Mouse (Mus musculus): ENCODE data around the gene Tango6. TPM values are rescaled to one million over a fixed set of nuclear protein-coding genes. Genes with fewer than 3 reads are reported as not detected.

Tango6 gene
- total RNA-seq, 2 experiments from 2014 or later = 9.3 to 9.4 TPM

GRCm38 (mm10) chr8:106697748-106698248, 14.9 kb downstream of the Tango6 start:
- intact Hi-C loops (cut with DNase I) = loop anchor here (2.0 to 5.0 kb wide), 2 partner anchors 190 to 307 kb away; no protein-coding TSS in a partner anchor
- peak; percentile 51 to 65 for DNase-seq

GRCm38 (mm10) chr8:106699588-106699987, 16.7 kb downstream of the Tango6 start:
- peak; percentile 84 to 88 for DNase-seq
- intact Hi-C loops (cut with DNase I) = loop anchor here (2.0 to 5.0 kb wide), 2 partner anchors 188 to 305 kb away; no protein-coding TSS in a partner anchor

- intact Hi-C loops (cut with DNase I) = loop anchor here (2.0 kb wide), 1 partner anchor 15 kb away; no protein-coding TSS in a partner anchor
- DNase-seq = no peak
These were observed 17.3 kb downstream of the Tango6 start for GRCm38 (mm10) chr8:106700131-106700530.

DNA sequence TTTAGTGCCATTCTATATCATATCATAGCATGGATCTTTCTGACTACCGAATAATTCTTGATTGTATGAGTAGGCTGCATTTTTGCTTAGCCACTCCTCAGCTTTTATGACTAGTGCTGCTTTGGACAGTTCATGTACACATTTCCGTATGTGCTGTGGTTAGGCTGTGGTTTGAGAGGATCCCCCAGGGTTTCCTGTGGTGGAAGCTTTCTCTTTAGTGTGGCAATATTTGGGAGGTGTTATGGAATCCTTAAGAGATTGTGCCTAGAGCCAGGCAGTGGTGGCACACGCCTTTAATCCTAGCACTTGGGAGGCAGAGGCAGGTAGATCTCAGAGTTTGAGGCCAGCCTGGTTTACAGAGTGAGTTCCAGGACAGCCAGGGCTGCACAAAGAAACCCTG, 18.5 kb downstream of the Tango6 start:
- intact Hi-C loops (cut with DNase I) = loop anchor here (2.0 kb wide), 1 partner anchor 13 kb away; no protein-coding TSS in a partner anchor
- no peak for DNase-seq

- intact Hi-C loops (cut with DNase I) = no loop called here
- DNase-seq = no peak
These were observed 21.5 kb downstream of the Tango6 start for GRCm38 (mm10) chr8:106704199-106704900.

DNA sequence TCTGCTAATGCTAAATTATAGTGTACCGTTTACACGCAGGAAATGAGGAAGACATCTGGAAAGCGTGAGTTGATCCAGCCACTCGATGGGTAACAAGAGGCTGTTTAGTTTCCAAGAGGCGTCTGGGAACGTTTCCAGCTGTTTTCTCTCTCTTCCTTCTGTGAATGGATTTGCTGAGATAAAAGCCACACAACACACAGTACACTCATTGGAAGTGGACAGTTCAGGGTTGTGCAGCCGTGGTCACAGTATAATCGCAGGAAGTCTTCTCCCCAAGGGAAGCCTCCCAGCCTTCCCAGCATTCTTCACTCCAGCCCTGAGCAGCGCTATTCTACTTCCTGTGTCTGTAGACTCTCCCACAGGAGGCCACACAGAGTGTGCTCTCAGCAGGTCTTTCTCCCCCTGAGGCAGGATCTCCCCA, 22.0 kb downstream of the Tango6 start:
- intact Hi-C loops (cut with DNase I) = no loop called here
- peak; percentile 87 to 90 for DNase-seq

GRCm38 (mm10) chr8:106706194-106706593, 23.3 kb downstream of the Tango6 start:
- intact Hi-C loops (cut with DNase I) = no loop called here

GRCm38 (mm10) chr8:106710002-106710401, 27.1 kb downstream of the Tango6 start:
- intact Hi-C loops (cut with DNase I) = no loop called here
- no peak for DNase-seq

More at GRCm38 (mm10) chr8:106706194-106706593, 23.3 kb downstream of the Tango6 start:
- DNase-seq = peak in 1 of 2 experiments; percentile 11

GRCm38 (mm10) chr8:106712487-106712886, 29.6 kb downstream of the Tango6 start:
- intact Hi-C loops (cut with DNase I) = no loop called here
- peak; percentile 34 to 48 for DNase-seq

- DNase-seq = no peak
- intact Hi-C loops (cut with DNase I) = loop anchor here (2.0 kb wide), 1 partner anchor 13 kb away; no protein-coding TSS in a partner anchor
These were observed 31.4 kb downstream of the Tango6 start for GRCm38 (mm10) chr8:106714297-106714696.

DNA sequence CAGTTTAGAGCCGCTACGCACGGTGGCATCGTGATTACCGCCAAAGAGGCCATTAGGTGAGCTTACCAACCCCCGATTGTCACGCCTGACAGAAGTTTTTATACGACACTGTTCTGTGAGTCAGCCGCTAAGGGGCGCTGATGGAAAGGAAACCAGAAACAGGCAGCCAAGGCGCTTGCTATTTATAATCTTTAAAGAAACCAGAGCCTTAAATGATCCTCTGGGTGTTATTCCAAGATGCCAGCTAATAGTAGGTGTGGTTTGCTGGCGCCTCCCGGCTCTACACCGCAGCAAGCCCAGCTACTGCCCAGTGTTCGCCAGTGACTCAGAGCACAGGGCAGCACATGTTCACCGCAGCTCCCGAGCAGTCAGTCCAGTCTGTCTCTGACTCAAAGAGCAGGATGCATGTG, 35.2 kb downstream of the Tango6 start:
- intact Hi-C loops (cut with DNase I) = loop anchor here (1.0 to 5.0 kb wide), 3 partner anchors 152 to 284 kb away; partner anchors contain the start of gene Has3
- peak; percentile 91 to 94 for DNase-seq

DNA sequence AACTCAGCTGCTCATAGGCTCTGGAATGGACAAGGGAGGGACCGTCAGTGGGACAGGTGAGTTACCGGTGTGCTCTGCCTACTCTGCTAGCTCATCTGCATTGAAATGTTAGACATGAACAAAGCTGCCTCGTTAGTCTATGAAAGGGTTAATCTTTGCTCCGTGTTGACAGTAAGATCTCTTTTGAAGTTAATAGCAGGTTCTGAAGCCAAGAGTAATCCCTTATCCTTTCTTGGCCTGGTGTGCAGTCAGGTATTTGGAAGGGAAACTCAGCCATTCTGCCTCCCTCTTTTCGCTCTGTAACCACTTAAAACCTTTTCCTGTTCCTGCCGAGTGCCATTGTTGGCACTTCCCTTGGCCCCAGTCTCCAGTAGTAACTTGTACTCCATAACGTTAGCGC, 38.1 kb downstream of the Tango6 start:
- intact Hi-C loops (cut with DNase I) = no loop called here
- peak in 1 of 2 experiments; percentile 23 for DNase-seq

DNA sequence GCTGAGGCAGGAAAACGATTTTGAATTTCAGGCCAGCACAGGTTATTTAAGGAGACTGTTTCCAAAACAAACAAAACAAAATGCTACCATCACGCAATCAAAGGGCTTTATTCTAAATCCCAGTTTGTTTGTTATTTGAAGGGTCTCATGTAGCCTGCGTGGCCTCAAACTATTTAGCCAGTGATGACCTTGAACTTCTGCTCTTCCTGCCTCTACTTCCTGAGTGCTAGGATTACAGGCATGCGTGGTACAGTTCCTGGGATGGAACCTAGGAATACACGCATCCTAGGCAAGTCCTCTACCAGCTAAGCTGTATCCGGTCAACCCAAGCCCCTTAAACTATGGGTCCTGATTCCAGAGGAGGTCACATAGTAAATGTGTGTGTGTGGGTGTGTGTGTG, 39.6 kb downstream of the Tango6 start:
- intact Hi-C loops (cut with DNase I) = no loop called here
- DNase-seq = peak in 1 of 2 experiments; percentile 13

GRCm38 (mm10) chr8:106723921-106724320, 41.1 kb downstream of the Tango6 start:
- intact Hi-C loops (cut with DNase I) = no loop called here
- no peak for DNase-seq

DNA sequence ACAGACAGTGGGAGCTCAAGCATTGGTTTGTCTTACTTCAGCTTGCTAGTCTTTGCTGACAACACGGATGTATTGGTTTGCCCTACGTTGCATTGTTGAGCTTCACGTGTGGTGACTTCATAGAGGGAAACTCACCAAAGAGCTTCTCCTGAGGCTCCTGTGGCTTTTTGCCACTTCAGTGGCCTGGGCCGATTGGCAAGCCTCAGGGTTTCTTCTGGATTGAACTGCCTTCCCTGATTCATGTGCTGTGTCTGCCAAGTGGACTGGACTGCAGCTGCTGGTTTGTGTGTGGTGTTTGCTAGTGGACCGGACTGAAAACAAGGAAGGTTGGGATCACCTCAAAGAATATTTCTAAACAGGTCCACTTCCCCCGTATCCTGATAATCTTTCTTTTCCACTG, 43.7 kb downstream of the Tango6 start:
- DNase-seq = peak in 1 of 2 experiments; percentile 17
- intact Hi-C loops (cut with DNase I) = no loop called here

- DNase-seq = no peak
- intact Hi-C loops (cut with DNase I) = no loop called here
These were observed 44.5 kb downstream of the Tango6 start for GRCm38 (mm10) chr8:106727241-106727835.

GRCm38 (mm10) chr8:106727889-106728288, 45.0 kb downstream of the Tango6 start:
- intact Hi-C loops (cut with DNase I) = no loop called here
- DNase-seq = no peak

DNA sequence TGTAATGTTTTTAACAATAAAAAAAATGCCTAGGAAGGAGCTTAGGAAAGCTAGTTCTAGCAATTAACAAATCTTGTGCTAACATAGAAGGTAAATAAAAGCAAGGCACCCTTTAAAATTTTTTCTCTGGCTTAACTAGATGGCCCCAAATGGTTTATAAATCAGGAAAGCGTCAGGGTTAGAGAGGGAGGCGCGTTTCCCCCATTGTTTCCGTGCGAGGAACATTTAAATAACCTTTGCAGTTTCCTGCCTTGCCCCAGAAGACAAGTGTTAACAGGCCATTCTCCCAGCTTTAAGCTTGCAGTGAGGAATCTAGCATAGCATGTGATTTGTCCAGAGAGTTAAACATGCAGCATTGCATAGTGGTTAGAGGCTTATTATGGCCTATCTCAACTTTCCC, 50.1 kb downstream of the Tango6 start:
- peak; percentile 24 to 32 for DNase-seq
- intact Hi-C loops (cut with DNase I) = loop anchor here (5.0 kb wide), 1 partner anchor 104 kb away; no protein-coding TSS in a partner anchor

DNA sequence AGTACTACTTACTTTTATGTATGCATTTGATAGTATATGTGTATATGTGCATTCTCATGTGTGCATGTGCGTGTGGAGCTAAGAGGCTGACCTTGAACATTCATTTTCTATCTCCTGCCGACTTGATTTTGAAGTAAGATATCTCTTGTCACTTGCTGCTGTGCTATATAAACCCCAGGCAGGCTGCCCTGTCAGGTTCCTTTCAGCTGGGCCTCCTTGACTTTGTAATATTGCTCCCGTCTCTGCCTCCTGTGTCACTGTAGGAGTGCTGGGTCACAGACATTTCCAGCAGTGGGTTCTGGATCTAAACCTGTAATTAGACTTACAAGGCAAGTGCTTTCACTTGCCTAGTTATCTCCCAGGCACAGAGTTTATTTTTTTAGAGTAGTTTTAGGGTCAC, 50.8 kb downstream of the Tango6 start:
- peak; percentile 20 to 25 for DNase-seq
- intact Hi-C loops (cut with DNase I) = loop anchor here (5.0 kb wide), 1 partner anchor 104 kb away; no protein-coding TSS in a partner anchor

GRCm38 (mm10) chr8:106734222-106734621, 51.4 kb downstream of the Tango6 start:
- DNase-seq = peak; percentile 35 to 52

More at GRCm38 (mm10) chr8:106734222-106734621, 51.4 kb downstream of the Tango6 start:
- intact Hi-C loops (cut with DNase I) = loop anchor here (5.0 kb wide), 1 partner anchor 103 kb away; no protein-coding TSS in a partner anchor
